Mouse (Mus musculus) heart, adult 11 months (tissue): ENCODE data around the gene Ncoa4.
A peak's percentile ranks its signal among the peaks of the same experiment; 100 is the strongest.
"Not testable (repeated sequence)": the region's sequence is repeated elsewhere in the genome, so short reads cannot be mapped to it uniquely, and the experiment has no call there.

Source experiments
- DNase-seq: peaks from one replicate; pipeline ENCODE4 v3.0.0; 2022

The Ncoa4 gene

GRCm38 (mm10) chr14:32159690-32160246 lies at the start of gene Ncoa4:
TSS of gene Ncoa4 (plus strand) at chr14:32159865.
- peak; percentile 100 for DNase-seq

DNA sequence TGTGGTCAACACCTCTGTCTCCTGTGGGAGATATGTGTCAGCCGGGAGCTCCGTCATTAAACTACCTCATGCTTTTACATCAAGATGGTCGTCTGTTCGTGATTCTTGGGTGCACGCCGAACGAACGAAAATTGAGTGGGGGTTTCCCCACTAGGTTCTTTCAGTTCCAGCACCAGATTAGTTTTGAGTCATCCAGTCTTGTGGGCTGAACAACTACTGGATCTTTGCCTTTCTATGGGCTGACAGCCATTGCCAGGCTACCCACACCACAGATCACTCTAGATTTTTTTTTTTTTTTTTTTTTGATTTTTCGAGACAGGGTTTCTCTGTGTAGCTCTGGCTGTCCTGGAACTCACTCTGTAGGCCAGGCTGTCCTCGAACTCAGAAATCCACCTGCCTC lies 47.5 kb upstream of the Ncoa4 start:
- DNase-seq: not testable (repeated sequence)

DNA sequence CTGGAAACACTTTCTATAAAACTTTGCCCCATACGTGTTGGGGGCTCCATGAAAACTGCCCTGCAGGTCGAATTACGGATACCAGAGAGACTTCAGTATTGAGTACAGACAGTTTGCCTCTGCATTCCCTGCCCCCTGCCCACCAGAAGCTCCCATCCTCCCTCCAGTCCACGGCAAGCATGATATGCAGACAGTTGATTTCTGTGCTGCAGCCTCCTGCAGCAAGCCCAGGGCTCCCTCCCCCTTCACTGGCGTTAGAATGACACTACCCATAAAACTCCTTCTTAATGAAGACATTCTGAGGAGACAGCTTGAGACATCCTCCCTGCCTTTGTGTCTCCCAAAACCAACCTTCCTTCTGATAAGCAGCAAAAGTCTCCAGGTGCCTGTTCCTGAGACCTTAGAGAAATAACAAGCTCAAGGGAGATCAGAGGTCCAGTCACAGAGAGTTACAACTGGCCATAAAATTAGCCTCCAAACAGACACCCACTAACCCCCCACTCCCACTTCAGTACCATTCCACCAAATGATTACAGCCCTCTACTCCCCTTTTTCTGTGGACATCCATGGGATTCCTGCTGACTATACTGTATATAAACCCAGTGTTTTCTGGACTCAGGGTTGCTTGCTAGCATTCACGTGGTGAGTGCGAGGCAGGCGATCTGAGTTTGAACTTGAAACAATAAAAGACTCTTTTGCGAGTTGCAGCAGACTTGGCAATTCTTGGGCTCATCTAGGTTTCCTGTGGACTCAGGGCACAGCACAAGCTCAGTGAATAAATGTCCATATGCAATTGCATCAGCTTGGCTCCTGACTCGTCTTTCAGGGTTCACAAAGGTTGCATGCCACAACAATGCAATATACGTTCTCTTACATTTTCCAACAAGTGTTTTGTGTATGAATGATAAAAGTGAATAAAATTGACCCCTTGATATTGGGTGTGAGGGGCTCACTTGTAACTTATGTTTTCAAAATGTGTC lies 38.4 kb upstream of the Ncoa4 start:
- peak; percentile 72 for DNase-seq

GRCm38 (mm10) chr14:32121920-32122315 lies 37.7 kb upstream of the Ncoa4 start:
- peak; percentile 89 for DNase-seq

- DNase-seq: peak; percentile 74
These were observed 35.4 kb upstream of the Ncoa4 start for GRCm38 (mm10) chr14:32124261-32124660.

- DNase-seq: peak; percentile 43
These were observed 34.4 kb upstream of the Ncoa4 start for GRCm38 (mm10) chr14:32125256-32125655.

GRCm38 (mm10) chr14:32128409-32128808 lies 31.3 kb upstream of the Ncoa4 start:
- no peak for DNase-seq

DNA sequence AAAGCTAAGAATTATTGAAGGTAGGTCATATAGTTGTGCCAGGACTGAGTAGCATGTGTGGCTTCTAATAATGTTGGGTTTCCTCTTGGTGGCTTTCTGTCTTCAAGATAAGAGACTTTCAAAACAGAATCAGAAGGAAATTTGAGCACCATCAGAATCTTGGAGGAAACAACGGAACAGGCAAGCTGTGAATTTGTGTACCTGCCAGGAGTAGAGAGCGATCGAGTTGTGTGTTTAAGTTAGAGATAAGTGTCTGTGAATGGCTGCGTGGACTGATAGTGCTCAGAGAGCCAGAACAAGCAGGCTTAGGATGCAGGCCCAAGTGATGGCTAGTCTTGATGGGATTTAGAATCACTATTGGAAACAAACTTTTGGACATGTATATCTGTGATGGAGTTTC lies 27.8 kb upstream of the Ncoa4 start:
- no peak for DNase-seq

- DNase-seq: peak; percentile 94
These were observed 25.4 kb upstream of the Ncoa4 start for GRCm38 (mm10) chr14:32134293-32134692.

DNA sequence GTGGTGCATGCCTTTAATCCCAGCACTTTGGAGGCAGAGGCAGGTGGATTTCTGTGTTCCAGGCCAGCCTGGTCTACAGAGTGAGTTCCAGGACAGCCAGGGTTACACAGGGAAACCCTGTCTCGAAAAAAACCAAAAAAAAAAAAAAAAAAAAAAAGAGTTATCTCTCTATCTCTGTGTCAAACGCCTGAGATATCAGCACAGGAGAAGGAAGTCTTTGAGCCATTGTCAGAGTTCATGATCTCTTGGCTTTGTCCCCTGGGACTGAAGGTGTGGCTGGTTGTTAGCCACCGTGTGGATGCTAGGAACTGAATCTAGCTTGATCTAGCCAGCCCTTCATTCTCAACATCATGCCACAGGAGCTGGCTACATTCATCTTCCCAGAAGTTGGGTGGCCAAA lies 23.2 kb upstream of the Ncoa4 start:
- DNase-seq: peak; percentile 61

DNA sequence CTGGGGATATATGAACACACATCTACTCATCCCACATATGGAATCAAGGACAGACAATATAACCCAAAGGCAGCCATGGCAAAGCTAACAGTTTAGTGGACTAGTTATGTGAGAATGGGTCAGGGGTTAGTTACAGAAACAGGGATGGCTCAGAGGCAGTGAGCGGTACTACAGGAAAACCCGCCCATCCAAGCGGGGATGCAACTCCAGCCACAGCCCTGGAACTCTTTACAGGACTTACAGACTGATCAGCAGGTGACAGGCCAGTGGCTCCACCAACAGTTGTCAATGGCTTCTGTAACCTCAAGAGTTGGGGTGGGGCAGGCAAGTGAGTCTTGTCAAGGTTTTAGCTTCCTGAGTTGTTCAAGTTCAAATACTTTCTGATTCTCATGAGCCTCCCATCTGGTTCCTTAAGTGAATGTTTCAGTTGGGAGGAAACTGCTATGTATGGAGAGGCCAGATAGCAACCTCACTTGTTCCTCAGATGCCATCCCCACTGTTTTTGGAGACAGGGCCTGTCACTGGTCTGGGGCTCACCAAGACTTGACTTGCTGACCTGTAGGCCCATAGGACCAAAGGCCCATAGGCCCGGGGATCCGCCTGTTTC lies 19.2 kb upstream of the Ncoa4 start:
- no peak for DNase-seq

- DNase-seq: no peak
These were observed 17.9 kb upstream of the Ncoa4 start, which contains the start of gene Msmb for GRCm38 (mm10) chr14:32141723-32142122. TSS of gene Msmb (plus strand) at chr14:32142023.

- DNase-seq: no peak
These were observed 14.9 kb upstream of the Ncoa4 start for GRCm38 (mm10) chr14:32144734-32145133.

DNA sequence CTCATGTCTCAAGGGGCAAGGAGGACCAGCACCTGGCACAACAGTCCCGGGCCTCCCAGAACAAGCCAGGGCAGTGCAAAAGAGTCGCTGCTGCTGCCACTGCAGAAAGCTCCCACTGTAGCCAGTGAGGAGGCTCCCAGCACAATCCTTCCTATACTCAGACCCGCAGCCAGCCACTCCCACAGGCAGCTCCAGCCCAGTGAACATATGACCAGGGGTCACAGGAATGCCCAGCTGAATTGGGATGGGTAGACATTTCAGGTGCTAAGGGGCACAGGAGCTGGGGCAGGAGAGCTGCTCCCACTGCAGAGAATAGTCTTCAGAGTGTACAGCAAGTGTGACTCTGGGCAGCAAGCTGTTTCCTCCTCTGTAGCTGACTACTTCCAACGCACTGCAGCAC lies 14.3 kb upstream of the Ncoa4 start:
- DNase-seq: no peak

GRCm38 (mm10) chr14:32145809-32146511 lies 13.7 kb upstream of the Ncoa4 start:
- DNase-seq: no peak

DNA sequence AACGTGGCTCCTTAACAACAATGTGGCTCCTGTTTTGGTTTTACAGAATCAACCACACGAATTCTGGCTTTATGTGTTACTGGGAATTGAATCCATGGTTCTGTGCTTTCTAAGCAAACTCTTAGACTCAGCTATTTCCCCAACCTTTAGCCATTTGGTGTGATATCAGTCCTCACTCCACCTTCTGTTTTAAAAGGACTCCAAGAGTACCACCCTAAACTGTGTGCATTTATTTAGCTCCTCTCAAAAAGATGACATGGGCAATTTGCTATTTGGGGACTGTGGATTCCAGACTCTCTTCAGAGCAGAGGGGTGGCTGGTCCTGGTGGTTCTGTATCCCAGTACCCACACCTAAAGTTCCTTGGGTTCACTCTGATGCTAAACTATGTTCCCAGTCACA lies 13.1 kb upstream of the Ncoa4 start:
- no peak for DNase-seq

DNA sequence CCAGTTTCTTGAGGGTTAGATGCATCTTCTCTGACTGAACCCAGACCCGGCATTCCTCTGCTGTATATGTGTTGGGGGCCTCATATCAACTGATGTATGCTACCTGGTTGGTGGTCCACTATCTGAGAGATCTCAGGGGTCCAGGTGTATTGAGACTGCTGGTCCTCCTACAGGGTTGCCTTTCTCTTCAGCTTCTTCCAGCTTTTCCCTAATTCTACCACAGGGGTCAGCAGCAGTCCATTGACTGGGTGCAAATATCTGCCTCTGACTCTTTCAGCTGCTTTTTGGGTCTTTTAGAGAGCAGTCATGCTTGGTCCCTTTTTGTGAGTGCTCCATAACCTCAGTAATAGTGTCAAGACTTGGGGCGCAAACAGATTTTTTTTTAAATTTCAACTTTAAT lies 8.8 kb upstream of the Ncoa4 start:
- peak; percentile 61 for DNase-seq

GRCm38 (mm10) chr14:32152243-32152965 lies 7.3 kb upstream of the Ncoa4 start:
- peak; percentile 74 for DNase-seq

DNA sequence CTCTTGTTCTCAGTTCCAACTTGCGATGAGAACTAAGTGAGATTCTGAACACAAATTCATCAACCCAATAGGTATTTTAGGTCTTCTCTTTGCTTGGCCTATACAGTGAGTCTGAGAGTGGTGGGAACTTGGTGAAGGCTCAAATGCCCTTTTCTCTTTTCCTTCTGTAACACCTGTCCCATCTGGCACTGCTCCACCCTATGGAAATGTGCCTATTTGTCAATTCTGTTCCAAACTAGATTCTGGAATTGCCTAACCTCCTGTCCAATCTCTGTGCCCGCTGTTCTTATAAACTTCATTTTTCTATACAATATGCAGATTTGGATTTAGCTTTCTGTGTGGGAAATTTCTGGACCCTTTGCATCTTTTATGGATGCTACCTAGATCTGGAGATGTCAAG lies 6.5 kb upstream of the Ncoa4 start:
- peak; percentile 37 for DNase-seq

DNA sequence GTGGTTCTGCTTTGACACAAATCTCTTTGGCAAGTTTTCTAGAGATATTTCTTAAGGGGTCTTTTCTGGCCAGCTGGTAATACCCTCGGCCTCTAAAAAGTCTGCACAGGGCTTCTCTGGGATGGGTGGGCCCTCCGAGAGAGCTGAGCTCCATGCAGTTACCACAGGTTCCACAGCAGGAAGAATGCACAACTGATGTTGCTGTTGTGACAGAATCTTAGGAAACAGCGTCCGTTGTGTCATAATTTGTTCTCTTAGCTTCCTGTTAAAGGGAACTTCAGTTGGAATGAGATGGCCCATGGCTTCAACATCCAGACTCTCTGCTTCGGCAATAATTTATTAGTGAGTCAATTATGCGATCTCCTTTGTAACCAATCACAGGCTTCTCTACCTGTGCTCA lies 4.9 kb upstream of the Ncoa4 start:
- peak; percentile 55 for DNase-seq

GRCm38 (mm10) chr14:32159150-32159670 lies 455 bp upstream of the Ncoa4 start:
- DNase-seq: peak; percentile 92

DNA sequence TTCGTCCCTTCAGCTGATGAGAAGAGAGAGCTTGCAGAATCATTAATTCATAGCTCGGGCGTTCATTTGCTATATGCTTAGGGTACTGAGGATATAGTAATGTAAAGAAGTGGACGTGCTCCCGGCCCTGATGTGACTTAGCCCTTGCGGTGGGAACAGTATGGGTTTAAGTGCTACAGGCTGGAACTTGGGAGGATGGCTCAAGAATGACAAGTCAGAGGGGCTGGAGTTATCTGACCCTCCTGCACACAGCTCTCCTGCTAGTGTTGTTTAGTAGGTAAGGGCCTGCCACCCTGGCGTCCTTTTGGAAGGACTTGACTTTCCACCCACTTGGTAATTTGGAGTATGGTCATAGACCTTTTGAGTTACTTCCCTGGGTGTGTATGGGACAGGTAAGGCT lies 898 bp downstream of the Ncoa4 start:
- DNase-seq: peak; percentile 82
